Mouse (Mus musculus) bone marrow, adult 2 months (tissue): ENCODE measurements around the gene Pappa. TPM values are rescaled to one million over a fixed set of nuclear protein-coding genes. Genes with fewer than 3 reads are reported as not detected.

Experiments
- H3K27ac ChIP-seq: fragments of 200-500 bp; 2 replicates; pipeline ENCODE4 v1.5.1; 2012; ENCODE audit warnings: low read depth, mild to moderate bottlenecking, control low read depth, inconsistent platforms, low read length; ENCODE audit not compliant: control insufficient read depth, poor library complexity, insufficient read depth
- H3K4me1 ChIP-seq: fragments of 200-500 bp; 2 replicates; pipeline ENCODE4 v1.6.1; 2011; ENCODE audit warnings: low read length; ENCODE audit not compliant: control insufficient read depth, insufficient read depth
- H3K4me3 ChIP-seq: fragments of 200-500 bp; replicated peaks from 2 replicates; pipeline ENCODE3; 2011; ENCODE audit warnings: mild to moderate bottlenecking, low read depth, low read length, control low read depth; ENCODE audit not compliant: control insufficient read depth
- CTCF ChIP-seq: fragments of 200-500 bp; IDR thresholded peaks from 2 replicates; pipeline ENCODE4 v1.5.1; 2011; ENCODE audit warnings: low read length, control low read depth; ENCODE audit not compliant: control insufficient read depth, insufficient read depth
- POLR2A ChIP-seq: fragments of 200-500 bp; IDR thresholded peaks from 2 replicates; pipeline ENCODE4 v1.6.1; 2011; ENCODE audit warnings: low read depth, mild to moderate bottlenecking, control low read depth, low read length, borderline replicate concordance; ENCODE audit not compliant: control insufficient read depth
- WGBS: fragments of 180-500 bp; shearing (Covaris S2); methylation state at CpG from one replicate; pipeline ENCODE4 v1.1.7; 2018; 5-methylcytosine and 5-hydroxymethylcytosine counted together
- polyA plus RNA-seq: library from polyadenylated mRNA; stranded (reverse); fragments of >200 nt; gene quantifications from 2 replicates; pipeline ENCODE4 v1.2.4, GENCODE M21; 2011; ENCODE audit warnings: low replicate concordance; ENCODE audit not compliant: missing spikeins, insufficient read depth, insufficient read length

The Pappa gene
- polyA plus RNA-seq, 1 experiment = 2.2 TPM

DNA sequence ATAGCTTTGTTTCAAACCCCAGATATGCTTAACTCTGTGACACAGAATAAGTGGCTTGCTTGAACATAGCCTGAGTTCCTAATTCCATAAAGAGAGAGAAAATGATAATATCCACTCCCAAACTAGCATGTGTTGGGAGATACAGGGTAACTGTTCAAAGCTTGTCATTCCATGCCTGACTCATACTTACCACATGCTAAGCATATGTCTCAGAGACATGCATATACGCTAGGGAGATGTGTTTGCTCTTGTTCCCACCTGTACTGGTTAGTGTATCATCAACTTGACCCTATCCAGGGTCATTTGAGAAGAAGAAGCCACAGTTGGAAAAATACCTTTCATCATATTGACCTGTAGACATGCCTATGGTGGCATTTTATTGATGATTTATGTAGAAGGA is 63.7 kb downstream of the Pappa start:
- TF ChIP-seq POLR2A (no peak), CTCF (no peak)
- WGBS = 68% methylated on average over 1 of the region's 1 CpGs
- no peaks in the 10 kb centered on the region for H3K4me1 ChIP-seq
- H3K27ac ChIP-seq = no peak overlapping the region
- H3K4me3 ChIP-seq = no peak overlapping the region

DNA sequence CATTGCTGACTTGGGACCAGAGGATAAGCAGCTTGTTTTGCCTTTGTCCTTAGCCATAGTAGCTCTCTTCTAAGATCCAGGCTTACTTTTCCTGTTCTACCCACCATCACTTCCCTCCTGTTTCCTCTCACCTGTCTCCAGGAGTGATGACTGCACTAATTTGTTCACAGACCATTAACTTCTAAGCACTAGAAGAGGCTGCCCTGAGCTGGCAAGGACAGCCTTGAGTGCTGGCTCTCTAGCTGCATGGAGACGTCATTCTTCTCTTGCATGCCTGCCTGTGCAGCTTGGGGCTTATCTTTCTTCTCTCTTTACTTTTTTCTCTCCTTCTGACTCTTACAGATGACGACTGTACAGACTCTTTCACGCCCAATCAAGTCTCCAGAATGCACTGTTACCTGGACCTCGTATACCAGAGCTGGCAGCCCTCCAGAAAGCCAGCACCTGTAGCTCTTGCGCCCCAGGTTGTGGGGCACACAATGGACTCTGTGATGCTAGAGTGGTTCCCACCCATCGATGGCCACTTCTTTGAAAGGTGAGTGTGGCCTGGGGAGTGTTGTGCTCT is 65.0 kb downstream of the Pappa start:
- WGBS = 68% methylated on average over 6 of the region's 6 CpGs

DNA sequence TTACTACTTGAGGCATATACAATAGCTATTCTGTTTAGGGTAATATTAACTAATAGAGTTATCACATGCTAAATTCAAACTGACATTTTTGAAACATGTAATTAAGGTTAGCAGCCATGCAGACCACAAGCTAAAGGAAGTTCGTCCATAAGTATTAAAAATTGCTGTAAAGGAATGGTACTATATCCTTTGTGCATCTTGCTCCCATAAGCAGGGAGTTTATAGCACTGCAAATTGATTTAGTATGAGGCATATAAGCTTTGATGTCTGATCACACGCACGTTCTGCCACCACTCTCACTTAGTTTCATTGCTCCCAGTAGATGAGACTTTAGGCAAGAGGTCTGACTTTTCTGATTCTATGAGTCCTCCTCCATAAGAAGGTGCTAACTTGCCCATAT is 68.8 kb downstream of the Pappa start:
- Histone ChIP-seq H3K27ac (no peak overlapping the region), H3K4me1 (no peaks in the 10 kb centered on the region), H3K4me3 (no peak overlapping the region)
- TF ChIP-seq POLR2A (no peak), CTCF (no peak)
- 71% methylated on average over 3 of the region's 3 CpGs for WGBS

More for the DNA sequence above, 65.0 kb downstream of the Pappa start:
- no peak overlapping the region for H3K4me3 ChIP-seq
- TF ChIP-seq CTCF (no peak), POLR2A (no peak)
- H3K27ac ChIP-seq = no peak overlapping the region
- no peaks in the 10 kb centered on the region for H3K4me1 ChIP-seq

DNA sequence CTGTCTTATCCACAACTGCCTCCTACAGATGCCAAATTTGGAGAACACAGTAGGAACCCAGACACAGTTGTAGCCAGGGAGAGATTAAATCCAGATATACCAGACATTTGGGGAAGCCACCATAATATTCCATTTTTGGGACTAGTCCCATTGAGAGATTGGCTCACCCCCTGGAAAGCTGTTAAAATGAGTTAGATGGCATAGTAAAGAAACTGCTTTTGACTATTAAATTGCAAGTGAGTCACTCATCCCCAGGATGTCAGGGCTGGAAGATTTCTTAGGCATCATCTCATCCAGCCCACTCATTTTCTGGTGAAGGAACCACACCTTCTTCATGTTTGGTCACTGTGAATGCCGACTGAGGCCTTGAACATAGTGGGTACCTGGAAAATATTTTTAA is 72.0 kb downstream of the Pappa start:
- Histone ChIP-seq H3K27ac (no peak overlapping the region), H3K4me1 (no peaks in the 10 kb centered on the region), H3K4me3 (no peak overlapping the region)
- 82% methylated on average over 1 of the region's 1 CpGs for WGBS
- TF ChIP-seq CTCF (no peak), POLR2A (no peak)

DNA sequence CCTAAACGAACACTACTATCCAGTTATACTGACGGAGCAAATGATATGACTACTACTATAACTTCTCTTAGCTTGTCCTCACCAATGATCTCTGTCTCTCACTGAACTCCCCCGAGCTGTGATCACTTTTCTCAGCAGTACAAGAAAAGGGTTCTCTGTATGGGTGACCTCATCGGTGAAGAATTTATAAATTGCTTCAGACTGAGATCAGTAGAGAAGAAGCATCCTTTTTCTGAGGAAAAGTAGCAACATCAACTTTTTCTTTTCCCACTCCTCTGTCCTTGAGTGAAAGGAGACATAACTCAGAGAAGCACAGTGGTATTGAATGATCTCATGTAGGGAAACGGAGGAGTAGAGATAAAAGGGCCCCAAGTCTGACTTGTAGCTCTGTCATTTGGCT is 79.7 kb downstream of the Pappa start:
- Histone ChIP-seq H3K27ac (no peak overlapping the region), H3K4me1 (no peaks in the 10 kb centered on the region), H3K4me3 (no peak overlapping the region)
- TF ChIP-seq CTCF (no peak), POLR2A (no peak)
- WGBS = 69% methylated on average over 5 of the region's 5 CpGs

DNA sequence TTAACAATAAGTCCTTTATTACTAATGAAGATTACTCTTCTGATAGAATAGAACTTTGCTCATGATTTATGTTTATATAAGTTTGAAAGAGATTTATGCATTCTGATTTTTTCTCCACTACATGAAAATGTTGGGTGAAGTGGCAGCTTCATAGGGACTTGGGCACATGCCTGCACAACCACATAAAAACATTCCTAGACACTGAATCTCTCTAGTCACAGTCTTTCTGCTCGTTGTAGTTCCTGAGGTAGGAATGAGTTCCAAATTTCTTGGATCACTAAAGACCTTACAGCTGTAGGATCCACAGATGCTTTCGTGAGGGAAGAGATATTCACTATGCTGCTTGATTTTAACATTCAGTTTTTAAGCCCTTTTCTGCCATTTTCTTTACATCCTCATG is 81.5 kb downstream of the Pappa start:
- Histone ChIP-seq H3K27ac (no peak overlapping the region), H3K4me1 (no peaks in the 10 kb centered on the region), H3K4me3 (no peak overlapping the region)
- TF ChIP-seq CTCF = no peak
- no peak for TF ChIP-seq POLR2A
- 77% methylated on average over 2 of the region's 2 CpGs for WGBS

DNA sequence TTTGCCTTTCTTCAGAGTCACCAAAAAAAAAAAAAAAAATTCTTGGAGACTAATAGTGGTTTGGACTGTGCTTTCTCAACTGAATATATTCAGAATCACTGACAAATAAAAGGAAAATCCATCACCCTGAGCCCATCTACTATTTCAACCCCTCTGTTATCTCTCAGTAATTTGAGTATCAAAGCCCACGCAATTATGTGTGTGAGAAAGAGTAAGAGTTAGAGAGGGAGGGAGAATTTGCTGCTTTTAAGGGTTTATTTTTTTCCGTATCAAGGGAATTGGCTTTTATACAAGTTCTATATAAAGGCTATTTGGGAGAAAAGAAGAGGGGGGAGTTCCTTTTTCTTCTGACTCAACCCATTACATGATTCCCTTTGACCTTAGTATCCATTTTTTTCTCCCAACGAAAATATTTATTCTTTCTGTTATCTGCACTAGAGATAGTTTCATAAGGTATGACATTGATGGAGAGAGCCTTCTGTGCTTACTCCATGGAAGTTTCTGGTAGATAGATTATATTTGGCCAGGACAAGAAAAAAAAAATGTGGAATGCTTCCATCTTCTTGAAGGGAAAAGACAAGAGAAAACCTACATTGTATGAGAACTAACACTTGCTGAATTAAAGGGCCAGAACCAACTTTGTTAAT is 85.5 kb downstream of the Pappa start:
- Histone ChIP-seq H3K4me1 (no peaks in the 10 kb centered on the region), H3K27ac (no peak overlapping the region), H3K4me3 (no peak overlapping the region)
- no peak for TF ChIP-seq CTCF
- TF ChIP-seq POLR2A = no peak
- WGBS = 72% methylated on average over 3 of the region's 3 CpGs

DNA sequence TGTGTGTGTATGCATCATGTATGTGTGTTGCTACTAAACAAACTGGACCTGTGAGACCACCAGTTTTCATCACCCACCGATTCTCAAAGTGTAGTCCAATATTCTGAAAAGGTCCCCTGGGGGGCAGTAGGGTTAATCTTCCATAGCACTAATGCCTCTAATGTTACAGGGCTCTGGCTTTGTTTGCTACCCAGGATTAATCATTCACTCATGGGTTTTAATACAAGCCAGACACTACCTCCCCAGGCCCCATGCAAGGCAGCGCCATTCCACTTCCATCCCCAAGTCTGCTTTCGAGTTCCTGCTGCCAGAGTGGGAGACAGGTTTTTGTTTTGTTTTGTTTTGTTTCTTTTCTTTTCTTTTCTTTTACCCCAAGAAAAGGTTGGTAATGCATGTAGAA is 92.7 kb downstream of the Pappa start:
- Histone ChIP-seq H3K27ac (no peak overlapping the region), H3K4me1 (no peaks in the 10 kb centered on the region), H3K4me3 (no peak overlapping the region)
- WGBS = 79% methylated on average over 3 of the region's 3 CpGs
- TF ChIP-seq CTCF (no peak), POLR2A (no peak)
